Mouse (Mus musculus) heart, postnatal 4 days (tissue): ENCODE results near the gene Kcnk5. TPM values are rescaled to one million over a fixed set of nuclear protein-coding genes. Genes with fewer than 3 reads are reported as not detected.

ENCODE experiments used
- DNase-seq: peaks from one replicate; pipeline ENCODE4 v3.0.0; 2021
- total RNA-seq, 2 experiments: library from RNA; stranded (reverse); gene quantifications; 2 replicates each; pipeline ENCODE4 v1.2.3; 2021

Gene Kcnk5
- total RNA-seq, result 1 to 10 TPM; 1.3 to 1.7 TPM

DNA sequence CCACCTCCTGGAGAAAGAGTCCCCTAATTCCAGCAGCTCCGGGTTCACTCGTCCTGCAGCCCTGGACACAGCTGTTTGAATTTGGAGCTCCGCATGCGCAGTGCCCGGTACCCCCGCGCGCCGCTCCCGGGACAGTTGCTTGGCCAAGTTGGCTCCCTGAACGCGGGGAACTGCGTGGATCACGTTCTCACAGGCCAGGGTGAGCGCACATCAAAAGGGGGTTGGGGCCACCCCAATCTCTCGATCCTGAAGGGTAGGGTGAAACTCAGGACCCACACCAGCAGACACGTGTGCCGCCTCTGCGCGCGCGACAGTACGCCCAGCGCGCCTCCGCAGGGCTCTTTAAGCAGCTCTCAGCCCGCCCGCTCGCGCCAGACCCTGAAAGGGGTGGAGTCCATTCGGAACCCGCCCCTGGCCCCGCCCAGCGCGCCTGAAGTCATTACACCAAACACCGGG is at the start of gene Kcnk5:
Gene Kcnk5 (minus strand): TSS at position 344 of the 456 bp plus-strand sequence.
- peak; percentile 92 for DNase-seq

DNA sequence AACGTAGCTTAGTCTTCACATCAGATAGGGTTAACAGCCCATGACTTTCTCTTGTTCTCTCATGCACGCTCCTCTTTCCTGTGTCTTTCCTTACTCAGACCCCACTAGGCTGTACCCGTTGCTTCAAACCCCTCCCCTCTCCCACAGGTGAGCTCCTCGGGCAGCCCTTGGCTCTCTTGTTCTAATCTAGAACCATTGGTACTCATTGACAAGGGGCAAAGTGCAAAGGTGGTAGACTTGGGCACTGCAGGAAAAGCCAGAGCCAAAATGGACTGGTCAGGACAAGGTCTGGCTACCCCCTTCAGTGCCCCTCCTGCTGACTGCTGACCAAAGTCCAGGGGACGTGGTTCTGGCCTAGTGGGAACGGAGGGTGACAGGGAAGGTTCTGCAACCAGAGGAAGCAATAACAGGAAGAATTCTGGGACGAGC is 48.5 kb upstream of the Kcnk5 start:
- no peak for DNase-seq

DNA sequence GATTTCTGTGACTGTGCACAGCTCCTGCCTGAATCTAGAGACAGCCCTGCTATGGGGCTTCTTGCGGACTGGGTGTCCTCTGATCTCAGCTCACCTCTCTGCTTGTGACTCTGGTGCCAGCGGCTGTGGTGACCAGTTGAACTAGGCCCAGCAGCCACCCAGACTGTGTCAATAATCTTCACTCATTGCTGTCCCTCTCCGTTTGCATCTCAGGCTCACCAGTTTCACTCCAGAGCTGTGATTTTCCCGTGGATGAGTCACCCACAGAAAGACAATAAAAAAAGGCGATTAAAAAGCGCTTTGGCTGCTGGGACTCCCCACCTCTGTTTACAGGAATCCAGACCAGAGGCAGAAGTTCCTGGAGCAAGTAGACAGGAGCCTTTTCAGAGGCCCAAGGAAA is 47.8 kb upstream of the Kcnk5 start:
- no peak for DNase-seq

DNA sequence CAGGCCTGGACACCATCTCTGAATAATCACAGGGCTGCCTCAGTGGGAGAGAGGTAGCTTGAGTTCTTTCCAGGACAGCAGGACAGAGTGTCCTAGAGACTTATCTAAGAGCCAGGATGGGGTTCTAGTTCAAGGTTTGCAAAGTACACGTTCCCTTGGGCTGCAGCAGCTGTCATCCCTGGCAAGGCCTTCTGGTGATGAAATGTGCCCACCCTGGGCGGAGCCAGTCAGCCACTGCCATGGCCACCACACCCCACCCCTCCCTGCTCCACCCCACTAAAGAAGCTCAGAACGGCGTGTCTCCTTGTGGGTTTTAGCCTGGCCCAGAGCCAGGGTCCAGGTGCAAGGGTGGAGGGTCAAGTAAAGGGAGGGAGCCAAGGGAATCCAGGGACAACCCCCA is 46.7 kb upstream of the Kcnk5 start:
- DNase-seq, result no peak

DNA sequence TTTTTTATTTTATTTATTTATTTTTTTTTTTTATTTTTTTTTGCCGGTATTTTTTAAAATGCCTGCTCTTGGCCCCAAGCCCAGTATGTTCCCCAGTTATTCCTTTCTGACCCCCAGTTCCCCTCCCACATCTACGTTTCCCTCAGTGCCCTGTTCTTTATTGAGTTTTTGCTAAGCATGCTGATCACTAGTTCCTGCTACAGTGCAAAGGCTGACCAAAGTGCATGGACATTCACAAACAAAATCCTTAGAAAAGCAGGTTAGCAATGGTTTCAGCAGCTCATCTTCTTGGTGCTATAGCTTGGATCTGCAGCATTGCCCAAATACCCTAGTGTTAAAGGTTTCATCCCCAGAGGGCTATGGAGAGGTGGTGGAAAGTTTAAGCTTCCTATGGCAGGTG is 45.4 kb upstream of the Kcnk5 start:
- DNase-seq, result no peak

DNA sequence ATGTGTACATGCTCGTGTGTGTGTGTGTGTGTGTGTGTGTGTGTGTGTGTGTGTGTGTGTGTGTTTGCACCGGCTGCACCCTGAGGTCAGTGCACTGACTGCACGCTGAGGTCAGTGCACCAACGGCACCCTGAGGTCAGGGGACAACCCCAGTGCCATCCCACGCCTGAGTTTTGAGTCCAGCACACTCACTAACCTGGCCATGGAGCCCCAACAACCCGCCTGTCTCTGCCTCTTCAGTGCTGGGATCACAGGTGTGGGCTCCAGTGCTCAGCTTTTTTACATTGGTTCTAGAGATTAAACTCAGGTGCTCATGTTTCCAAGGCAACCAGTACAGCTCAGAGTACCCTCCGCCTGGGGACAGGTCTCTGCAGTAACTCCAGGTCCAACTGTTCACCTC is 44.9 kb upstream of the Kcnk5 start:
- DNase-seq, result no peak

DNA sequence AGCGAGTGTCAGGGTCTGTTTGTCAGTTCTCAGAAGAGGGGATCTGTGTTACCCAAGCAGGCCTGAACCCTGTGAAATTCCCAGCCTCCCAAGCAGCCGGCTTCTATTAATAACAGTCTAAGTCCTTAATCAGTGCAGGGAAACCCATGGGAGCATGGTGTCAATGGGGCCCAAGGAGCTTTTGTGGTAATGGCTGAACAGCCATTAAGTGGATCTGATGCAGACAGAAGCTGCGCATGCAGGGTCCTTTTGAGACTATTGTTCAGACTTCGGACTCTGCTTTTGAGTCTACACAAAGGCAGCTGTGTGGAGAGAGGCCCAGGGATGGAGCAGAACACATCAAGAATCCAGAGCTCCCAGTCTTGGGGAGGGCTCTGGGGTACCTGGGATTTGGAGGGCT is 43.9 kb upstream of the Kcnk5 start:
- no peak for DNase-seq

DNA sequence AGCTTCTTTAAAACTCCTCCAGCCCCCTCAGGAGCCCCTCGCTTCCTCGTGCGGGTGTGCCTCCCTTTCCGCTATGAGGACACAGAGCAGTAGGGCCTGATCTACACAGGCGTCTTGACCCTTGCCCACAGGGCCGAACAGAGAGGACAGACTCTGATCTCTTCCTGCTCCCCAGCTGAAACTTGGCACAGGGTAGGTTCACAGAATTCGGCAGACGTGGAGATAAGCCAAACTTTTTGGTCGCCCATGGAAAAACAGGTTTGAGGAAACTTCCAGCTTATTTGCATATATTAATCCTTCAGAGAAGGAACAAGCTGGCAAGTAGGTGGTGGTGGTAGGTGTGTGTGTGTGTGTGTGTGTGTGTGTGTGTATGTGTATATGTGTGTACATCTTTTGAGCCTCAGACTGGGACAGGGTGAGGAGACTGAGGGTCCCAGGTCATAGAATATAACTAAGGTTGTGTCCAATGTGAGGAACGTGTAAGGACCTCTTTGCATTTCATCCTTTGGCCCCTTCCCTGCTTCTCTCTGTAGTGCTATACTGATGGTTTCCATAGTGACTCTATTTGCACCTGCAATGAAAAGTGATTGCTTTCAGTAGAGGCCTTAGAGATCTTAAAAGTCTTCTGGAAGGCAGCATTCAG is 43.1 kb upstream of the Kcnk5 start:
- no peak for DNase-seq

DNA sequence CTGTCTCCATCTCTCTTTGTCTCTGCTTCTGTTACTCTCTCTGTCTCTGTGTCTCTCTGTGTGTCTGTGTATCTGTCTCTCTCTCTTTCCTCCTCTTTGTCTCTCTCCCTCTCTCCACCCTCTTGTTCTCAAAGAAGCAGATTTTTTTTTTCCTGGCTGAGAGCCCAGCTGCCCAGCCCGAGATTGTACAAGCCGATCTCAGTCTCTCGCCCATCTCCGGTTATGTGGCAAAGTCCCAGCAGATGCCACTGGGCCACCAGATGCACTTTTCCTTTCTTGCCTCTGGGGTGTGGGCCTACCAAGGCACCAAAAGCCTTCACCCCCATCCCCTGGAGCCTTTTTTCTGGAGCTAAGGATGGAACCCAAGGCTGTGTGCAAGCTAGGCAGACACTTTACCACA is 42.6 kb upstream of the Kcnk5 start:
- DNase-seq, result no peak

DNA sequence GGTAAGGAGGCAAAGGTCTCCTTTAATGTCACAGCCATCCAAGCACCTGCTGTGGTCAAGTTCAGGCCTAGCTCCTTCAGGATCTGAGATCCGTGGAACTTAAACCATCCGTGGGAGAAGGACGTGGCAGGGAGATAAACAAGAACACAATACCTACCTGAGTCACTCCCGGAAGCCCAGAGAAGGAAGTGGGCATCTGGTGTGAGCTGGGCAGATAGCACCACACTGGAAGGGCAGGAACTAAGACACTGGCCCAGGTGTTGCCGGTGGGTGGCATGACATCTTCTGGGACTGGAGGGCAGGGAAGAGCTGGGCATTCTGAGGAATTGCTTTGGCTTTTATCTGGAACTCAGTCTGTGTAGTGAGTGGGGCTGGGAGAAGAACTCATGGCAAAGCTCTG is 41.6 kb upstream of the Kcnk5 start:
- no peak for DNase-seq

DNA sequence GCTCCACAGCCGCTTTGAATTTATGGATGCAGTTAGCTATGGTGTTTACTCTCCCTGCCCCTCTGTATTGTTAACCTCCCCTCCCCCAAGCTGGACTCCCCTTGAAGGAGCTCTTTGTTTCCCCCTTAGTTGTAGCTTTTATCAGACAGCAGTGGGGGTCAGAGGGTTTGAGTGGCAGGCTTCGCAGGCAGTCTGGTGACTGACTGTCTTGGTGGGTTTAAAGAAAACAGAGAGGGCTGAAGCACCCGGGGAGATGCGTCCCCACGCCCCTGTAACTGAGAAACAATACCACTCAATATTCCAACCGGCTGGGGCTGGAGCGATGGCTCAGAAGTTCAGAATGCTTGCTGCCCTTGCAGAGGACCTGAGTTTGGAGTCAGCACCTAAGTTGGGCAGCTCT is 39.5 kb upstream of the Kcnk5 start:
- no peak for DNase-seq

DNA sequence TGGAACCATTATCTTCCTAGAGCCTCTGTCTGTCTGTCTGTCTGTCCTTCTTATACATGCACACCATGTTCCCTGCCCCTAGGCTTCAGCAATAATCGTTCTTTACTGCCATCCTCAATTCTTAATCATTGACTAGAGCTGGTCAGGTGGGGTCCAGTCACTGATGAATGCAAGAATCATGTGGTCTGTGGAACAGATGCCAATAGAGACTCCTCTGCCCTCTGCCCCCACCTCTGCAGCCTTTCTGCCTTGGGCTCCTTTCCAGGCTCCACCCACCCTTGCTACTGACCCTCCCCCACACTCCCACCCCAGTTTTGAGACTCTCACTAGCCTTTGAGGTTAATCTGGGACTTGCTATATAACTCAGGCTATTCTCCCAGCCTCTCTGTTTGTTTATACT is 38.2 kb upstream of the Kcnk5 start:
- no peak for DNase-seq

DNA sequence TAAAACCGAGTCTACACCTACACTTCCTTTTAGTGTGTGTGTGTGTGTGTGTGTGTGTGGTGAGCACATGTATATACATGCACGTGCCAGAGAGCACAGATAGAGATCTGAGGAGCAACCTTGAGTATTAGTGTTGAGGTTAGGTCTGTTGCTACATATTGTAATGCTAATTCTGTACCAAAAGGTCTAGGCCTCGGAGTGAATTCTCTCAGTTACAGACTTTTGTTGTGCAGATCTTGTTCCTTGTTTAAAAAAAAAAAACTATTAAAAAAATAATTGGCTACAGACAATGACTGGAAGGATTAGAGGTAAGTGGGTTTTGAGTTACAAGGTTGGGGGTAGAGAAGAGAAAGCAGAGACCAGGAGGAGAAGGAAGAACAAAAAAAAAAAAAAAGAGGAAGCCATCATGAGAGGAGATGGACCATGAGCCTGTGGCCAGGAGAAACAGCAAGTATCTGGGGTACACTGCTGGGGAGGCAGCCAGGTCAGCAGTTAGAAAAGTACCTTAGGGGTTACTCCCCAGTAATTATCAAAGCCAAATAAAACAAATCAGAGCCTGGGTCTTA is 35.8 kb upstream of the Kcnk5 start:
- DNase-seq, result no peak

DNA sequence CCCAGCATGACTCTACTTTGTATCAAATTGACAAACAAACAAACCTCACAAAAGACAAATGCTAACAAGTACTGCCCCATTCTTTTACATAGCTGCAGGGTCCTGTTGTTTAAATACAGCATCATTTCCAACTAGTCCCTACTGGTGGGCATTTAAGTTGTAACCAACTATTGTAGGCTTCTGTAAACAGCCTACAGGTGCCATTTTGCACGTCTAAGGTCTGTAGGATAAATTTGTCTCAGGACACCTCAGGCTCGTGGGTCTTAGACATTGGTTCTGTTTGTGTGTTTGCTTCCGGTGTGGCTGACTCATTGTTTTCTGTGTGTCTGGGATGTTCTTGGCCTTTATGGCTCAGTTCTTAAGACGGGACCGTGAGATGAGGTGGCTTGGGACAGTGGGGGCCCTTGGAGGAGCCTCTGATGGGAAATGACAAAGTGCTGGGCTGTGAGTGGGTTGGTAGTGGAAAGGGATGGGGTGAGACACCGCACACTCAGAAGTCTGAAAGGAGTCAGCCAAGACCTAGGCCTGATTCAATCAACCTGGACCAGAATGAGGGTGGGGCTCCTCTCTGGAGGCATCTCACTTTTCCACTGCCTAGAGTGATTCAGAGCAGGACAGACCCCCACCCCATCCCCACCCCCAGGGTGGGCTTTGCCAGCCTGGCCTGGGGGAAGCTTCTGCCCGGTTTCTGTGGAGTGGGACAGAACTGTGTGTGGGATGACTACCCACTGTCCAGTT is 35.1 kb upstream of the Kcnk5 start:
- DNase-seq, result no peak

DNA sequence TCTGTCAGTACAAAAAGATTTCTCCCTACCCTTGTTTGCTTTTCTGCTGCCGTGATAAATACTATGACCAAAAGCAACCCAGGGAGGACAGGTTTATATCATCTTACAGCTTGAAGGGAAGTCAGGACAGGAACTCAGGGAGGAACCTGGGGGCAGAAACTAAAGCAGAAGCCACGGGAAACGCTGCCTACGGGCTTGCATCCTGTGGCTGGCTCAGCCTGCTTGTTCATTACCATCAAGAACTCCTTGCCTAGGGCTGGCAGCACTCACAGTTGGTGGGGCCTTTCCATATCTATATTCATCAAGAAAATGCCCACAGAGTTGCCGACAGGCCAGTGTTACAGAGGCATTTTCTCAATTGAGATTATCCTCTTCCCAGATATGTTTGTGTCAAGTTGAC is 34.2 kb upstream of the Kcnk5 start:
- DNase-seq, result no peak

DNA sequence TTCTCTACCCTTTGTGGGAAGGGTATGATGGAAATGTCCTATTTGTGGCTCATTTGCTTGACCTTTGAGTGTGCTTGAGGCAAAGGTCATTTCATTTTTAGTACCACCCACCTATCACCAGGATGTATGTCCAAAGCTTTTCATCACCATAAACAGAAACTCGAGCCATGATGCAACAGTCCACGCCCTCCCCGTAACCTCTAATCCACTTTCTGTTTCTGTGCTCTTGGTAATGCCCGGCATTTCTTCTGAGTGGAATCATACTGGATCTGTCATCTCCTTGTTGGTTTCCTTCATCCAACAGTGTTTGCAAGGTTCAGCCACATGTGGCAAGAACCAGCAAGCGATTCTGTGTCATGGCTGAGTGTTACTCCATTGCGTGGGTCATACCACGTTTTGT is 32.5 kb upstream of the Kcnk5 start:
- DNase-seq, result no peak

DNA sequence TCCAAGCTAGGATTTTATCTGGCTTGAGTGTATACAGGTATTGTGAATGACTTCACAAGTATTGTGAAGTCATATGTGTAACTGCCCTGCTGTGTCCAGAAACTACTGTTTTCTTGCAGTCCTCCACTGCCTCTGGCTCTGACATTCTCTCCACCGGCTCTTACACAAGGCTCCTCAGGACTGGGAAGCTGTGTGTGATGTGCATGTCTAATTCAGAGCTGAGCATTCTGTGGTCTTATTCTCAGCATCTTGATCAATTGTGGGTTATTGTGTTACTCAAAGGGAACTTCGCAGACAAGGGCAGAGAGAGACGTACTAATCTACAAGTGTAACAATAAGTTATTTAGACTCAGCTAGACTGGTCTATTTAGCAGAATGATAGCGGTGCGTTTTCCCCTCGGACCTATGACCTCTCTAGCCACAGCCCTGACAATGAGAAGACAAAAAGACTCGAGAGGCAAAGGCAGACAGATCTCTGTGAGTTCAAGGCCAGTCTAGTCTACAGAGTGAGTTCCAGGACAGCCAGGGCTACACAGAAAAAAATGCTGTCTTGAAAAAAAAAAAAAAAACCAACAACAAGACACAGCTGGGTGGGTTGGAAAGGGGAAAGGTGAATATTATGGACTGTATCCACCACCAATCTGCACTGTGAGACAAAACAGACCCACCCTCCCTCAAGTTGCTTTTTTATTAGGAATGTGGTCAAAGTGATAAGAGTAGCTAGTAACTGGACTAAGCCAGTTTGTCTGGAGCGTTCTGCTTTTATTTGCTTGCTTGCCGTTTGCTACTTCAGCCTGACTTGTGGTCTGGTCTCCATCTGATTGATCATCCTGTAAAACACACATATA is 30.4 kb upstream of the Kcnk5 start:
- no peak for DNase-seq

DNA sequence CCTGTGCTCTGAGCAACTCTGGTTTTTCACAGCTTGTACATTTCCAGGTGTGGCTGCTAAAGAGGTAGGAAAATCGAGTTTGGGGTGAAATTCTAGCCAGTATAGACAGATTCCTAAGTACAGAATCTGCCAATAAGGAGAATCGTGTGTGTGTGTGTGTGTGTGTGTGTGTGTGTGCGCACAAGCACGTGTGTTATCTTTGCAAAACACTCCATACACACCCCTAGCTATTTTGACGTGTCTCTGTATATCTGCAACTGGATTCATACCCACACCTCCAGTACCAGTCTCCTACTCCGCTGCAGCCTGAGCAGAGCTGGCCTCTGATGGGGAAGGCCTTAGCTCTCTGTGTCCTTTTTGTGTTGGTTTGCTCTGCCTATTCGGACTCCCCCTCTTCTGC is 28.3 kb upstream of the Kcnk5 start:
- DNase-seq, result no peak

DNA sequence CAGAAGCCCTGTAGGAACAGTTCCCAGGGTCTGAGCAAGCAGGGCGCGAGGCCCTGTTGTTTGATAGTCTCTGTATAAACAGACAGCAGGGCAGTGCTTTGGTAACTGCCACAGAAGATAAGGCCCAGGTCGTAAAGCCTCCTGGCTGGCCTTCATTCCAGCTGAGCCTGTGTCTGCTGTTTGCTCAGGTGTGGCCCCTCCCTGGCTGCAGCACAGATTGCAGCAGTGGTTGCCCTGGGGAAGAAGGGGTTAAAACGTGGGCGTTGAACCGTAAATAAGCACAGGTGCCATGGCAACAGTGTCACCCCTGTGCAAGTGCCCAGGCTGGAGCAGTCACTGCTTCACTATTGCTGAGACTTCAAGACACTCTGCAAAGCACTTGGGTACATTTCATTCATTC is 26.8 kb upstream of the Kcnk5 start:
- DNase-seq, result no peak

DNA sequence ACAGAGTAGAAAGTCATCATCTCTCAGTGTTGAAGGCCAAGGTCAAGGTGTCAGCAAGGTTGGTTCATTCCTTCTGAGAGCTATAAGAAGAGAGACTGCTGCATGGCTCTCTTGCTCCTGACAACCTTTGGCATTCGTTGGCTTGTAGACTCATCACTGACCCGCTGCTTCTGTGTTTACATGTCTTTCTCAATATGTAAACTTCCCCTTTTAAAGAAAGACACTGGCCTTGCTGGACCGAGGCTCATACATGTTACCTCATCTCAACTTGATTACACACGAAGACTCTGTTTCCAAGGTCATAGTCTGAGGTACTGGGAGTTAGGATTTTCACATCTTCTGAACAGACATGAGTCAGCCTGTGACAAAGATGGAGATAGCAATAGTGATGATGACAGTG is 24.1 kb upstream of the Kcnk5 start:
- no peak for DNase-seq

DNA sequence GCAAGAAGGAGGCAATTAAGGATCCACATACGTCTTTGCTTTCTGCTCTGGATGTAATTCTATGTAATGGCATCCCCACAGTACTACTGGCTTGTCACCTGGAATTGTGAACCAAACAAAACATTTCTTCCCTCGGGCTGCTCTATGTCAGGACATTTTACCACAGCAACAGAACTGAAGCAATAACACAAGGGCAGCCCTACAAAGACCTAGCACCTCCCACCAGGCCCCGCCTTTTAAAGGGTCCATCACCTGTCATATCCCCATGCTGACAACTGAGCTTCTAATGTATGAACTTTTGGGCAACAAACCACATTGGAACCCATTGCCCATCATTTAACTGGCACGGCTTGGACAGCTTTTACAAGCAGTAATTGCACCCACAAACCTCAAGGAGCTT is 21.7 kb upstream of the Kcnk5 start:
- DNase-seq, result no peak

DNA sequence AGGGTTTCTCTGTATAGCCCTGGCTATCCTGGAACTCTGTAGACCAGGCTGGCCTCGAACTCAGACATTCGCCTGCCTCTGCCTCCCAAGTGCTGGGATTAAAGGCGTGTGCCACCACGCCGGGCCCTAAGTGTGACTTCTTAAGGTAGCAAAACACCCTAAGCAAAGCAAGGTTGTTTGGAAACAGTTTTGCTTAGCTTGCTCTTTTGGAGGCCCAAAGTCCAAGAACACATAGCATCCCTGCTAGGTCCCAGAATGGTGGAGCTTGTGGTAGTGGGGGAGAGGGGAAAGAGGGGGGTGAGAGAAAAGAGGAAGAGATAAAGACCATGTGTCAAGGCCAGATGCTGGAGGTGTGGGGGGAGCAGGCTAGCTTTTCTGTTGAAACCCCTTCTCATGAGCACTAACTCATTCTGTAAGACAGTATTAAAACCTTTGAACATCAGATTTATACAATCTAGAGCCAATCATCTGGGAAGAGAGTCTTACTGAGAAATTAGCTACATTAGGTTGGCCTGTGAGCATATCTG is 21.1 kb upstream of the Kcnk5 start:
- no peak for DNase-seq
